ENCODE assay signal across 16 mouse cellular contexts in the genomic region with DNA sequence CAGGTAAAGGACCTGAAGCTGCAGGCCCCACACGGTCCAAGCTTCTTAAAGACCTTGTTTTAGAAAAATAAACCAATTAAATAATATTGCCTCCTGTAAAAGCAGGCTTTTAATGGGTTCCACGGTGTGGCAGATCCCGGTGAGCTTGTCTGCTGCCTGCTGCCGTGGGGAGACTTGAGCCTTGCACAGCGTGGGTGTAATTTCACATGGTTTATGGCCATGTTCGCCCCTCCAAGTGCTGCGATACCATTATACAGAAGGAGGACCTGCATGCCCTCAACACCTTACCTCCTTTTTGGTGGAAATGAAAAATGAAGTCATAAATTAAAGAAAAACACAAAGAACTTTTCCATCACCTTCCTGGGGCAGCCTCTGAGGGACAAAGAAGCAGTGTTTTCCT.
DNase-seq lines count a peak whose midpoint lies in the region; ATAC-seq and TF ChIP-seq lines count a peak whose summit lies in the region.
"Had no signal": no experiment of that assay in that cellular context is flagged by ENCODE, and none has a peak within 500 bp of the region (broad histone marks: within the 10 kb centered on the region; RNA-seq: fewer than 3 reads in every experiment).

No protein-coding gene starts in this region.

- H3K4me1 ChIP-seq in heart, embryonic 10.5 days, result peaks cover 44% of the 10 kb centered on the region
- peaks cover 8% of the 10 kb centered on the region; the same call in 1 of the 2 replicates for H3K4me1 ChIP-seq in lung, embryonic 14.5 days (ENCODE audit: insufficient read depth)
- peaks cover 65% of the 10 kb centered on the region for H3K4me1 ChIP-seq in limb, embryonic 12.5 days (replicated peaks)
- peaks cover 19% of the 10 kb centered on the region for H3K4me1 ChIP-seq in neural tube, embryonic 14.5 days (ENCODE audit: control insufficient read depth, insufficient read depth, low read length)

- H3K27ac ChIP-seq in heart, embryonic 10.5 days, result peak overlapping the region; percentile 7; the same call in 1 of the 2 replicates
- peak overlapping the region; percentile 61; the same call in 1 of the 2 replicates for H3K27ac ChIP-seq in lung, embryonic 14.5 days (ENCODE audit: low read depth)
- peak overlapping the region; percentile 81 for H3K27ac ChIP-seq in limb, embryonic 12.5 days
- peak overlapping the region; percentile 69 for H3K27ac ChIP-seq in neural tube, embryonic 14.5 days (ENCODE audit: low read depth, low read length)
- H3K27ac ChIP-seq: embryonic facial prominence, embryonic 13.5 days; liver, embryonic 13.5 days; stomach, postnatal 0 days had no signal

- no peaks in the 10 kb centered on the region for H3K36me3 ChIP-seq in heart, embryonic 10.5 days
- no peaks in the 10 kb centered on the region for H3K36me3 ChIP-seq in lung, embryonic 14.5 days (ENCODE audit: insufficient read depth)
- no peaks in the 10 kb centered on the region for H3K36me3 ChIP-seq in limb, embryonic 12.5 days
- no peaks in the 10 kb centered on the region for H3K36me3 ChIP-seq in neural tube, embryonic 14.5 days (ENCODE audit: control insufficient read depth, insufficient read depth, low read length)
- H3K36me3 ChIP-seq: embryonic facial prominence, embryonic 13.5 days had no signal

- TF ChIP-seq CTCF in lung, embryonic 14.5 days (IDR thresholded peaks at IDR 0.05; ENCODE audit: low read depth), result no peak

- intact Hi-C loops in heart, postnatal 10 days (cut with DNase I), result no loop called here
- intact Hi-C loops in gastrocnemius, postnatal 14 days (cut with DNase I; ENCODE audit: low total_unique reads), result no loop called here

- no peaks in the 10 kb centered on the region for H3K9me3 ChIP-seq in heart, embryonic 10.5 days
- no peaks in the 10 kb centered on the region for H3K9me3 ChIP-seq in lung, embryonic 14.5 days (ENCODE audit: low read depth, low read length)
- H3K9me3 ChIP-seq in limb, embryonic 12.5 days, result no peaks in the 10 kb centered on the region
- no peaks in the 10 kb centered on the region for H3K9me3 ChIP-seq in neural tube, embryonic 14.5 days (ENCODE audit: control insufficient read depth, low read length)
- H3K9me3 ChIP-seq: embryonic facial prominence, embryonic 13.5 days; liver, embryonic 13.5 days had no signal

- H3K4me3 ChIP-seq in heart, embryonic 10.5 days, result no peak overlapping the region
- H3K4me3 ChIP-seq in lung, embryonic 14.5 days (ENCODE audit: low read depth, low read length), result no peak overlapping the region
- H3K4me3 ChIP-seq in limb, embryonic 12.5 days (replicated peaks), result no peak overlapping the region
- H3K4me3 ChIP-seq in neural tube, embryonic 14.5 days (ENCODE audit: low read depth, low read length), result no peak overlapping the region
- H3K4me3 ChIP-seq: embryonic facial prominence, embryonic 13.5 days; liver, embryonic 13.5 days had no signal

- no peak for DNase-seq in heart, embryonic 10.5 days (ENCODE audit: low spot score)
- no peak for DNase-seq in heart, postnatal 10 days
- no peak for DNase-seq in lung, embryonic 14.5 days
- DNase-seq in lung, adult 18-20 months, result no peak
- DNase-seq in cerebellum, adult 11 months, result no peak
- DNase-seq in gastrocnemius, postnatal 14 days, result no peak
- DNase-seq: cerebellum, postnatal 14 days; heart, adult 11 months; kidney, postnatal 10 days; liver, embryonic 13.5 days; lung, postnatal 4 days; thymus, postnatal 14 days had no signal

- no peak overlapping the region for H3K4me2 ChIP-seq in lung, embryonic 14.5 days
- peak overlapping the region; percentile 6; the same call in 1 of the 2 replicates for H3K4me2 ChIP-seq in limb, embryonic 12.5 days
- no peak overlapping the region for H3K4me2 ChIP-seq in neural tube, embryonic 14.5 days (ENCODE audit: low read depth, low read length)
- H3K4me2 ChIP-seq: embryonic facial prominence, embryonic 13.5 days; liver, embryonic 13.5 days had no signal

- WGBS in heart, embryonic 10.5 days, result 76% methylated on average over 7 of the region's 7 CpGs
- WGBS in lung, embryonic 14.5 days, result 60% methylated on average over 7 of the region's 7 CpGs
- WGBS in limb, embryonic 12.5 days, result 15% methylated on average over 7 of the region's 7 CpGs
- WGBS in neural tube, embryonic 14.5 days, result 19% methylated on average over 7 of the region's 7 CpGs

- H3K9ac ChIP-seq in lung, embryonic 14.5 days, result no peak overlapping the region
- no peak overlapping the region for H3K9ac ChIP-seq in limb, embryonic 12.5 days (replicated peaks)
- H3K9ac ChIP-seq in neural tube, embryonic 14.5 days (replicated peaks; ENCODE audit: low read depth, low read length), result no peak overlapping the region
- H3K9ac ChIP-seq: embryonic facial prominence, embryonic 13.5 days; liver, embryonic 13.5 days had no signal

- H3K27me3 ChIP-seq in heart, embryonic 10.5 days (ENCODE audit: insufficient read depth, poor library complexity, severe bottlenecking), result peaks cover 25% of the 10 kb centered on the region; the same call in 1 of the 2 replicates
- no peaks in the 10 kb centered on the region for H3K27me3 ChIP-seq in lung, embryonic 14.5 days (ENCODE audit: insufficient read depth, low read length)
- peaks cover 57% of the 10 kb centered on the region for H3K27me3 ChIP-seq in limb, embryonic 12.5 days
- no peaks in the 10 kb centered on the region for H3K27me3 ChIP-seq in neural tube, embryonic 14.5 days (ENCODE audit: control insufficient read depth, insufficient read depth, low read length)
- H3K27me3 ChIP-seq: embryonic facial prominence, embryonic 13.5 days; liver, embryonic 13.5 days had no signal

- no peak for ATAC-seq in lung, embryonic 14.5 days (ENCODE audit: insufficient read depth)
- peak; percentile 66; the same call in 1 of the 2 replicates for ATAC-seq in limb, embryonic 12.5 days (ENCODE audit: insufficient number of reproducible peaks, insufficient read depth, low FRiP score, low TSS enrichment, low read depth)
- ATAC-seq in neural tube, embryonic 14.5 days (ENCODE audit: low read depth), result no peak

Comparison
In these comparisons a context has a peak if more than half of its experiments do, and no peak if none do; other contexts are left out.
1. H3K27ac ChIP-seq: peak in every context shown above with its lines; median percentile 81 in limb, embryonic 12.5 days; 69 in neural tube, embryonic 14.5 days; 61 in lung, embryonic 14.5 days; 7 in heart, embryonic 10.5 days.